Mouse (Mus musculus) ES-E14 (cell line): ENCODE measurements around the gene Appl1.

Experiments
- CHD2 ChIP-seq: IDR thresholded peaks from 2 replicates; pipeline ENCODE4 v1.6.1; 2014; ENCODE audit warnings: mild to moderate bottlenecking, low read depth, low read length, inconsistent platforms
- MAFK ChIP-seq: IDR thresholded peaks from 2 replicates; pipeline ENCODE4 v1.6.1; 2014; ENCODE audit warnings: mild to moderate bottlenecking, low read depth, low read length, inconsistent platforms; ENCODE audit not compliant: insufficient read depth
- ZC3H11A ChIP-seq: IDR thresholded peaks from 2 replicates; pipeline ENCODE4 v1.6.1; 2012; ENCODE audit warnings: low read depth, mild to moderate bottlenecking, inconsistent platforms, low read length, borderline replicate concordance
- ZNF384 ChIP-seq: IDR thresholded peaks from 2 replicates; pipeline ENCODE4 v1.6.1; 2012; ENCODE audit warnings: low read depth, low read length, inconsistent platforms

GRCm38 (mm10) chr14:26979808-26980207, 8.8 kb upstream of the Appl1 start:
- TF ChIP-seq CHD2 (no peak), ZC3H11A (no peak), ZNF384 (no peak), MAFK (no peak)
